Mouse (Mus musculus) hindlimb bud, embryonic 11.5 days (tissue): Measurements from ENCODE around the gene Drg2.
A peak's percentile ranks its signal among the peaks of the same experiment; 100 is the strongest.
"Not testable (repeated sequence)": the region's sequence is repeated elsewhere in the genome, so short reads cannot be mapped to it uniquely, and the experiment has no call there.

Experiments
- DNase-seq: peaks from one replicate; pipeline ENCODE4 v3.0.0-alpha.2; 2012; ENCODE audit warnings: low read depth, low spot score; ENCODE audit errors: extremely low spot score

Drg2 gene

DNA sequence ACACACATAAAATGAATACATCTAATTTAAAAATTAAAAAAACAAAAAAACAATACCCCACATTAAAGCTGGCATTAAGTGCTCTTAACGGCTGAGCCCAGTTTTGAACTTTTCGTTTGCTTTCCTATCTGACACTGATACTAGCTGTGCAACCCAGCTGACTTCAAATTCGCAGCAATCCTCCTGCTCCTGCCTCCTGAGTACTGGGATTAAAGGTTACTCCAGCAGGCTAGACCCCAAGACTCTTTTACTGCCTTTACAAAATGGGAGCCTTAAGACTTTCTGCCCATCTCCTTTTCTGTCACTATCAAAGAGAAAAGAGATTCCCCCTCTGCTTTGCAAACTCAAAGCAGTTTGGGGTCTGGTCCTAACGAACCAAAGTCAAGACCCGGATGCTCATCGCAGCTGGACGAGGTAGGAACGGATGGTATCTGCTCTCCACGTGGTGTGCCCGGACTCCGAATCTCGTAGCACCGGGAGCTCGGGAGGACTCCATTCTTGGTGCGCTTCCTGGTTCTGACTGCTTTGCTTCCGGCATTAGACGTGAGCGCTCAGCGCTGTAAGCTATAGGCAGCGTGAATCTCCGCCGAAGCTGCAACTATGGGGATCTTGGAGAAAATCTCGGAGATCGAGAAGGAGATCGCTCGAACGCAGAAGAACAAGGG is at the start of gene Drg2:
Drg2 (plus strand) TSS at position 512 of the 665 bp plus-strand sequence.
- DNase-seq = peak; percentile 91

- DNase-seq = no peak
Measured at GRCm38 (mm10) chr11:60406606-60407005, 47.8 kb upstream of the Drg2 start.

DNA sequence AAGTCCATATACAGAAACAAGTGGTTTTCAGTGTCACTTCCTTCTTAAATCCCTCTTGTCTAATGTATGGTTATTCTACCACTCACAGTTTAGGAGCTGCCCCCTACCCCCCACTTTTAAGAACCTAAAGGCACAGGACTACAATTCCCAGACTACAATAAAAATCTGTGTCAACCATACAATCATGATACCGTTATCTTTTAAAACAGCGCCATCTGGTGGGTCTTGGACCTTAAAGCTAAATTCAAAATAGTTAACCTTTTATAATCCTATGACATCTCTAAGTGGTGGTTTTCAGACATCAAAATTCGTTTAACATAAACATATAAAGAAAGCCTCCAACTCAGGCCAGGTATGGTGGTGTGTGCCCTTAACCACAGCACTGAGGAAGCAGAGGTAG is 42.2 kb upstream of the Drg2 start:
- peak; percentile 60 for DNase-seq

- no peak for DNase-seq
Measured at GRCm38 (mm10) chr11:60412921-60413320, 41.5 kb upstream of the Drg2 start.

GRCm38 (mm10) chr11:60416590-60416962 is 37.8 kb upstream of the Drg2 start:
- no peak for DNase-seq

- DNase-seq = peak; percentile 97
Measured at GRCm38 (mm10) chr11:60416963-60417716, 37.3 kb upstream of the Drg2 start, which contains the start of gene Gid4. Gene Gid4 (plus strand): TSS chr11:60417145.

DNA sequence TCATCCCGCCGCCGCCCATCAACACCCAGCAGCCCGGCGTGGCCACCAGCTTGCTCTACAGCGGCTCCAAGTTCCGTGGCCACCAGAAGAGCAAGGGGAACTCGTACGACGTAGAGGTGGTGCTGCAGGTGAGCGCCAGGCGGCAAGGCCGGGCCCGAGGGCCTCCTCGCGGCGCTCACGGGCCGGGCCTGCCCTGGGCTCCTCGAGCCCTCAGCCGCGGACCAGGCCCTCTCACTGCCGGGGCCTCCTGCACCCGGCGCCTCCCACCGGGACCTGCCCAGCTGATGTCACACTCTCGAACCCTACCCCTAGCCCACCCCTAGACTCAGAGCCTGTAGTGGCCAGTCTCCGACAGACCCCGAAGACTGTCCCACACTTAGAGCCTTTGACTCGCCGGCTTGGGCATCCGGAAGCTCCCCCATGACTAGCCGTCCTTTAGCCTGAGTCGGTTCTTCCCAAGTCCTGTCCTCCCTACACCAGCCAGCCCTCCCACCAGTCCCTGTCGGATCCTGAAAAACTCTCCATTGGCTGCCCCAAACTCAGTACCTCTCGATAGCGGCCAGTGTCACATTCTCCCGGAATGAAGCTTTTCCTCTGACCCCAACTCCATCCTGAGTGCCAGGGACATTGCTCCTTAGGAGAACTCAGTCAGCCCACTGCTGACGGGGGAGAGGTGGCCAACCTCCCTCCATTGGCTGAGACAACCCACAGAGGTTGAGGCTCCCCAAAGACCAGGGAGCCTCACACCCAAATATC is 36.5 kb upstream of the Drg2 start, which contains the start of gene Atpaf2:
Atpaf2 (minus strand) TSS at position 741 of the 756 bp plus-strand sequence.
- no peak for DNase-seq

DNA sequence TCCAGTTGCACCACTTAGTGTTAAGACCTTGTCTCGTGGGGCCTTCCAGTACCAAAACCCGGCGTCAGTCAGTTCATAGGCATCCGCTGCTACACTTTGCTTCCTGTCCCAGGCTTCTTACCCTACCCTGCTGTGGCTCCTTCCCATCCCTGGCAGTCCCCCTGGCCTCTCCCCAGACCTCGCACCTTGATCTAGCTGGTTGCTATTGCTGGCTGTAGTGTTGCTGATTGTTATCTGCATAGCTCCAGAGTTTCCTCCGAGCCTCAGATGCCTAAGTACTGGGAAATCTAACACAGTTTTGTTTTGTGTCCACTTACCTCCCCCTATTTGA is 36.0 kb upstream of the Drg2 start:
- DNase-seq = no peak

GRCm38 (mm10) chr11:60422046-60422668 is 32.2 kb upstream of the Drg2 start:
- no peak for DNase-seq

GRCm38 (mm10) chr11:60423006-60423405 is 31.4 kb upstream of the Drg2 start:
- DNase-seq = no peak

DNA sequence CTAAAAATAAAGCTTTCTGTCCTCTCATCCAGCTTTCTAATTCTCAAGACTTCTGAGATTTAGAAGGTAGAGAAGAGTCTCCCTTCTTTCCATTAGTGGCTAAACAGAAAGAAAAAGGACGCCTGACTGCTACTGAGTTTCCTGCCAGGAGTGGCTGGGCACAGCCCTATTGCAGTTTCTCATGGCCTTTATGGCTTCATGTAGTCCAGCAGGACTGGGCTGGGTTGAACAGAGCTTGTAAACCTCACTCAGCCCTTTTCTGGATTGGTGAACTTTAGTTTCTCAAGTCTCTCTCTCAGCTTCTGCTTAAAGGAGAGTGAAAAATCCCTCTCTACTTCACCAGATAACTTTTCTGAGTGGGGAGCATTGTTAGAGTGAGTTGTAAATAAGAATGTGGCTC is 28.0 kb upstream of the Drg2 start:
- DNase-seq = no peak

GRCm38 (mm10) chr11:60427628-60428027 is 26.8 kb upstream of the Drg2 start:
- no peak for DNase-seq

DNA sequence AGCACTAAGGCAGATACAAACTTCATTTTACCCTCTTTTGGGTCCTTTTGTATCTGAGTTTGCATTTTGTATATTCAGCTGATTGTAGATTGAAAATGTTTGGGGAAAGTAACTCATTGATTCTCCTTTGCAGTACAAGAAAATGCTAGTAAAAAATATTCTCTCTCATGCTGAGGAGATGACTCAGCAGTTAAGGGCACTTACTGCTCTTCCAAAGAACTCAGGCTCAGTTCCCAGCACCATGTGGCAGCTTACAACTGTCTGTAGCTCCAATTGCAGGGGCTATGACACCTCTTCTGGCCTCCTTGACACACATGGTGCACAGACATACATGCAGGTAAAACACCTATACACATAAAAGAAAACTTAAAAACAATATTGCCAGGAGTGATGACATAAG is 20.9 kb upstream of the Drg2 start:
- no peak for DNase-seq

GRCm38 (mm10) chr11:60435133-60435532 is 19.3 kb upstream of the Drg2 start:
- no peak for DNase-seq

DNA sequence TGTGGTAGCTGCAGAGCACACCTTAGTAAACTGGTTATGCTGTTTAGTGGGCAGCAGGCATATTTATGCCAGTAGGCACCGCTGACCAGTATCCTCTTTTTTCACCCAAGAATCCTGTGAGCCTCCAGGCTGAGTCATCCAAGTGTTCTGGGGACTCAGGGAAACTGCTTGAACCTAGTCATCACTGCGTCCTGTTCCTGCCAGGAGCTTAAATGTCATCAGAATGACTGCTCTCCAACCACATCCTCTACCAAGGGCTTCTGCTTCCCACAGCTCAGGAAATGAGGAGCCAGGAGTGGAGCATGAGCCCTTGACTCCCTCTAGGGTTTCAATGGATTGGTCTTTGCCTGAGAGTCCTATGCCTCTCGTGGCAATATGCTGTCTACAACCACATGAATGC is 17.8 kb upstream of the Drg2 start:
- no peak for DNase-seq

DNA sequence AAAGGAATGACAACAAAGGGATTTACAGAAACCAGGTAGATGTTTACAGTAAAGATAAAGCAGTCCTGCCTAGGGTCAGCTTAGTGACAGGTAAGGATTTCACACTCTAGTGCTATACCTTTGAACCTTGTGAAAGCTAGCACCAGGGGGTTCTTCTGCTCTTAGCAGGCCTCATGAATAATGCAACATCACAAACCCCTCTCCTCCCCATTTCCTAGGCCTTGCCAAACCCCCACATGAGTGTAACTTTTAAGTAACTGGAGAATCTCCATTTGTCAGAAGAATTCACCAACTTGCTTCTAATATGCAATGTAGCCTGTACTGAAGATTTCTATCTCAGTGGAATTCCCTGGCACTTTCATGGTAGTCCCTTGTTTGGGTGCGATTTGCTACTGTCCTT is 14.8 kb upstream of the Drg2 start:
- DNase-seq = not testable (repeated sequence)

GRCm38 (mm10) chr11:60440176-60440575 is 14.2 kb upstream of the Drg2 start:
- DNase-seq = no peak

- DNase-seq = no peak
Measured at GRCm38 (mm10) chr11:60442896-60443295, 11.5 kb upstream of the Drg2 start.

- no peak for DNase-seq
Measured at GRCm38 (mm10) chr11:60444007-60444406, 10.4 kb upstream of the Drg2 start.

GRCm38 (mm10) chr11:60454745-60455087 is 325 bp downstream of the Drg2 start:
- DNase-seq = no peak

GRCm38 (mm10) chr11:60457973-60458372 is 3.6 kb downstream of the Drg2 start:
- DNase-seq = no peak
